Mouse (Mus musculus): ENCODE data around the gene Chmp4b. TPM values are rescaled to one million over a fixed set of nuclear protein-coding genes. Genes with fewer than 3 reads are reported as not detected.

Chmp4b gene
- polyA plus RNA-seq, 2 experiments: 20.7 to 206 TPM

- DNase-seq (ENCODE audit: low spot score): no peak
- Histone ChIP-seq H3K4me3 (replicated peaks; ENCODE audit: low read length) (no peak overlapping the region), H3K27ac (replicated peaks; ENCODE audit: low read depth, low read length) (no peak overlapping the region), H3K27me3 (ENCODE audit: control insufficient read depth, insufficient read depth, low read length) (no peaks in the 10 kb centered on the region), H3K9ac (ENCODE audit: low read depth, low read length, severe bottlenecking) (no peak overlapping the region), H3K4me2 (replicated peaks; ENCODE audit: low read depth, low read length, severe bottlenecking) (no peak overlapping the region), H3K9me3 (ENCODE audit: control insufficient read depth, low read length) (no peaks in the 10 kb centered on the region), H3K36me3 (ENCODE audit: control insufficient read depth, insufficient read depth, low read length) (no peaks in the 10 kb centered on the region), H3K4me1 (ENCODE audit: control insufficient read depth, insufficient read depth, low read length) (peaks cover 6% of the 10 kb centered on the region)
- TF ChIP-seq POLR2A (IDR thresholded peaks at IDR 0.05; ENCODE audit: borderline replicate concordance, extremely low read depth, insufficient read depth, insufficient read length): no peak
- WGBS: 89% methylated on average over 3 of the region's 3 CpGs
- no peak for ATAC-seq (ENCODE audit: low FRiP score, low read depth)
These were observed 34.4 kb upstream of the Chmp4b start for GRCm38 (mm10) chr2:154617061-154617460.

- Histone ChIP-seq H3K27ac (replicated peaks; ENCODE audit: low read depth, low read length) (no peak overlapping the region), H3K36me3 (ENCODE audit: control insufficient read depth, insufficient read depth, low read length) (peaks cover 19% of the 10 kb centered on the region; the same call in 1 of the 2 replicates), H3K27me3 (ENCODE audit: control insufficient read depth, insufficient read depth, low read length) (no peaks in the 10 kb centered on the region), H3K9ac (ENCODE audit: low read depth, low read length, severe bottlenecking) (no peak overlapping the region), H3K4me2 (replicated peaks; ENCODE audit: low read depth, low read length, severe bottlenecking) (no peak overlapping the region), H3K4me1 (ENCODE audit: control insufficient read depth, insufficient read depth, low read length) (no peaks in the 10 kb centered on the region), H3K9me3 (ENCODE audit: control insufficient read depth, low read length) (no peaks in the 10 kb centered on the region; the same call in 1 of the 2 replicates), H3K4me3 (replicated peaks; ENCODE audit: low read length) (no peak overlapping the region)
- ATAC-seq (ENCODE audit: low FRiP score, low read depth): no peak
- no peak for TF ChIP-seq POLR2A (IDR thresholded peaks at IDR 0.05; ENCODE audit: borderline replicate concordance, extremely low read depth, insufficient read depth, insufficient read length)
- no peak for DNase-seq (ENCODE audit: low spot score)
- WGBS: 81% methylated on average over 5 of the region's 5 CpGs
These were observed 29.8 kb upstream of the Chmp4b start for GRCm38 (mm10) chr2:154621684-154622083.

- TF ChIP-seq POLR2A (IDR thresholded peaks at IDR 0.05; ENCODE audit: borderline replicate concordance, extremely low read depth, insufficient read depth, insufficient read length): no peak
- ATAC-seq (ENCODE audit: low FRiP score, low read depth): no peak
- no peaks in the 10 kb centered on the region for H3K27me3 ChIP-seq (ENCODE audit: control insufficient read depth, insufficient read depth, low read length)
- no peak overlapping the region for H3K9ac ChIP-seq (ENCODE audit: low read depth, low read length, severe bottlenecking)
- no peak overlapping the region for H3K4me2 ChIP-seq (replicated peaks; ENCODE audit: low read depth, low read length, severe bottlenecking)
- no peaks in the 10 kb centered on the region for H3K4me1 ChIP-seq (ENCODE audit: control insufficient read depth, insufficient read depth, low read length)
- H3K27ac ChIP-seq (replicated peaks; ENCODE audit: low read depth, low read length): no peak overlapping the region
- peaks cover 24% of the 10 kb centered on the region; the same call in 1 of the 2 replicates for H3K36me3 ChIP-seq (ENCODE audit: control insufficient read depth, insufficient read depth, low read length)
- DNase-seq (ENCODE audit: low spot score): no peak
- H3K9me3 ChIP-seq (ENCODE audit: control insufficient read depth, low read length): no peaks in the 10 kb centered on the region; the same call in 1 of the 2 replicates
- no peak overlapping the region for H3K4me3 ChIP-seq (replicated peaks; ENCODE audit: low read length)
These were observed 27.4 kb upstream of the Chmp4b start for GRCm38 (mm10) chr2:154624137-154624536.

- no peak overlapping the region for H3K9ac ChIP-seq (ENCODE audit: low read depth, low read length, severe bottlenecking)
- H3K27ac ChIP-seq (replicated peaks; ENCODE audit: low read depth, low read length): no peak overlapping the region
- DNase-seq (ENCODE audit: low spot score) (no peak), ATAC-seq (ENCODE audit: low FRiP score, low read depth) (no peak)
- H3K4me2 ChIP-seq (replicated peaks; ENCODE audit: low read depth, low read length, severe bottlenecking): no peak overlapping the region
- H3K4me3 ChIP-seq (replicated peaks; ENCODE audit: low read length): no peak overlapping the region
- H3K9me3 ChIP-seq (ENCODE audit: control insufficient read depth, low read length): no peaks in the 10 kb centered on the region
- WGBS: 76% methylated on average over 5 of the region's 5 CpGs
- no peaks in the 10 kb centered on the region for H3K4me1 ChIP-seq (ENCODE audit: control insufficient read depth, insufficient read depth, low read length)
- no peaks in the 10 kb centered on the region for H3K27me3 ChIP-seq (ENCODE audit: control insufficient read depth, insufficient read depth, low read length)
- peaks cover 21% of the 10 kb centered on the region for H3K36me3 ChIP-seq (ENCODE audit: control insufficient read depth, insufficient read depth, low read length)
- TF ChIP-seq POLR2A (IDR thresholded peaks at IDR 0.05; ENCODE audit: borderline replicate concordance, extremely low read depth, insufficient read depth, insufficient read length): no peak
These were observed 21.0 kb upstream of the Chmp4b start for GRCm38 (mm10) chr2:154630531-154630930.

GRCm38 (mm10) chr2:154632203-154632780 is 19.2 kb upstream of the Chmp4b start:
- no peak for TF ChIP-seq POLR2A (IDR thresholded peaks at IDR 0.05; ENCODE audit: borderline replicate concordance, extremely low read depth, insufficient read depth, insufficient read length)
- Histone ChIP-seq H3K4me1 (ENCODE audit: control insufficient read depth, insufficient read depth, low read length) (no peaks in the 10 kb centered on the region), H3K4me3 (replicated peaks; ENCODE audit: low read length) (no peak overlapping the region), H3K27me3 (ENCODE audit: control insufficient read depth, insufficient read depth, low read length) (no peaks in the 10 kb centered on the region), H3K9me3 (ENCODE audit: control insufficient read depth, low read length) (no peaks in the 10 kb centered on the region), H3K9ac (ENCODE audit: low read depth, low read length, severe bottlenecking) (no peak overlapping the region), H3K36me3 (ENCODE audit: control insufficient read depth, insufficient read depth, low read length) (peaks cover 24% of the 10 kb centered on the region), H3K4me2 (replicated peaks; ENCODE audit: low read depth, low read length, severe bottlenecking) (no peak overlapping the region), H3K27ac (replicated peaks; ENCODE audit: low read depth, low read length) (no peak overlapping the region)
- 91% methylated on average over 16 of the region's 16 CpGs for WGBS
- no peak for ATAC-seq (ENCODE audit: low FRiP score, low read depth)
- no peak for DNase-seq (ENCODE audit: low spot score)
